Mouse (Mus musculus) heart, postnatal 0 days (tissue): ENCODE results near the gene Vars. TPM values are rescaled to one million over a fixed set of nuclear protein-coding genes. Genes with fewer than 3 reads are reported as not detected.
A peak's percentile ranks its signal among the peaks of the same experiment; 100 is the strongest.

Experiments used
- ATAC-seq: fragments of 200-750 bp; cut with Nextera tagmentation; 2 replicates; pipeline ENCODE4 v1.8.0; 2017; ENCODE audit warnings: low read depth, moderate number of reproducible peaks, moderate library complexity; ENCODE audit not compliant: insufficient read depth
- DNase-seq: peaks from one replicate; pipeline ENCODE4 v3.0.0-alpha.2; 2016; ENCODE audit warnings: low spot score
- H3K27ac ChIP-seq: fragments of 300-500 bp; sonication (generic); 2 replicates; pipeline ENCODE4 v1.5.1; 2014; ENCODE audit warnings: low read depth, mild to moderate bottlenecking
- H3K27me3 ChIP-seq: fragments of 300-500 bp; sonication (generic); 2 replicates; pipeline ENCODE4 v1.6.1; 2014; ENCODE audit warnings: low read length, mixed read lengths; ENCODE audit not compliant: control insufficient read depth, insufficient read depth
- H3K36me3 ChIP-seq: fragments of 300-500 bp; sonication (generic); replicated peaks from 2 replicates; pipeline ENCODE4 v1.6.1; 2014; ENCODE audit warnings: low read length, mixed read lengths; ENCODE audit not compliant: control insufficient read depth, insufficient read depth
- H3K4me1 ChIP-seq: fragments of 300-500 bp; sonication (generic); 2 replicates; pipeline ENCODE4 v1.6.1; 2014; ENCODE audit warnings: antibody characterized with exemption; ENCODE audit not compliant: control insufficient read depth, insufficient read depth
- H3K4me2 ChIP-seq: fragments of 300-500 bp; sonication (generic); 2 replicates; pipeline ENCODE4 v1.6.1; 2014; ENCODE audit warnings: low read depth, mild to moderate bottlenecking, low read length, moderate library complexity
- H3K4me3 ChIP-seq: fragments of 300-500 bp; sonication (generic); 2 replicates; pipeline ENCODE4 v1.5.1; 2014; ENCODE audit warnings: low read depth, low read length
- H3K9ac ChIP-seq: fragments of 300-500 bp; sonication (generic); replicated peaks from 2 replicates; pipeline ENCODE4 v1.6.1; 2014; ENCODE audit warnings: low read depth, low read length, mixed read lengths
- H3K9me3 ChIP-seq: fragments of 300-500 bp; sonication (generic); replicated peaks from 2 replicates; pipeline ENCODE4 v1.6.1; 2016; ENCODE audit warnings: low read length; ENCODE audit not compliant: control insufficient read depth
- CTCF ChIP-seq: IDR thresholded peaks from 2 replicates; pipeline ENCODE4 v1.5.1; 2016; ENCODE audit warnings: antibody characterized with exemption, control low read depth, low read depth
- EP300 ChIP-seq: IDR thresholded peaks from 2 replicates; pipeline ENCODE4 v1.6.1; 2016; ENCODE audit warnings: antibody characterized with exemption, low read depth
- WGBS: fragments of 180-500 bp; shearing (Covaris S2); extraction: QIAGEN DNeasy Blood & Tissue Kit; methylation state at CpG from one replicate; pipeline ENCODE4 v1.1.7; 2014; 5-methylcytosine and 5-hydroxymethylcytosine counted together
- polyA plus RNA-seq: library from polyadenylated mRNA; unstranded; fragments of >200 nt; fragmentation: Nextera tagmentation; extraction: Ambion mirVana; gene quantifications from 2 replicates; pipeline ENCODE4 v1.2.1, GENCODE M21; 2015
- total RNA-seq: library from RNA; depleted of rRNA; stranded (reverse); fragments of >200 nt; gene quantifications from 2 replicates; pipeline ENCODE4 v1.2.3, GENCODE M21; 2014; ENCODE audit warnings: low replicate concordance

Vars gene
- total and polyA plus RNA-seq, 2 experiments from 2014 or later: 21.7 to 61.5 TPM

- no peak overlapping the region for H3K4me2 ChIP-seq
- TF ChIP-seq CTCF (0 out of 2 replicates have a peak, but pooled peaks have one; percentile 6), EP300 (no peak)
- no peaks in the 10 kb centered on the region for H3K9me3 ChIP-seq
- peaks cover 61% of the 10 kb centered on the region for H3K36me3 ChIP-seq
- no peak overlapping the region for H3K4me3 ChIP-seq
- DNase-seq: no peak
- H3K4me1 ChIP-seq: peaks cover 4% of the 10 kb centered on the region
- no peak overlapping the region for H3K27ac ChIP-seq
- no peak overlapping the region for H3K9ac ChIP-seq
- H3K27me3 ChIP-seq: no peaks in the 10 kb centered on the region
- no peak for ATAC-seq
- 91% methylated on average over 7 of the region's 7 CpGs for WGBS
Observed at GRCm38 (mm10) chr17:35007387-35007991, 6.7 kb downstream of the Vars start.

GRCm38 (mm10) chr17:35009586-35009985, 8.8 kb downstream of the Vars start:
- Histone ChIP-seq H3K9me3 (no peaks in the 10 kb centered on the region), H3K9ac (no peak overlapping the region), H3K4me1 (no peaks in the 10 kb centered on the region), H3K4me3 (no peak overlapping the region), H3K27me3 (no peaks in the 10 kb centered on the region), H3K27ac (no peak overlapping the region), H3K4me2 (no peak overlapping the region), H3K36me3 (peaks cover 76% of the 10 kb centered on the region)
- TF ChIP-seq EP300: no peak
- no peak for TF ChIP-seq CTCF
- WGBS: 90% methylated on average over 7 of the region's 7 CpGs
- DNase-seq: no peak
- no peak for ATAC-seq

GRCm38 (mm10) chr17:35011440-35011839, 10.7 kb downstream of the Vars start:
- WGBS: 93% methylated on average over 8 of the region's 8 CpGs
- no peak overlapping the region for H3K9ac ChIP-seq
- no peak overlapping the region for H3K4me3 ChIP-seq
- DNase-seq (no peak), ATAC-seq (no peak)
- peaks cover 6% of the 10 kb centered on the region for H3K4me1 ChIP-seq
- no peaks in the 10 kb centered on the region for H3K9me3 ChIP-seq
- no peaks in the 10 kb centered on the region for H3K27me3 ChIP-seq
- no peak overlapping the region for H3K27ac ChIP-seq
- no peak for TF ChIP-seq EP300
- TF ChIP-seq CTCF: no peak
- no peak overlapping the region for H3K4me2 ChIP-seq
- peaks cover 72% of the 10 kb centered on the region for H3K36me3 ChIP-seq

- DNase-seq (no peak), ATAC-seq (no peak)
- H3K9ac ChIP-seq: no peak overlapping the region
- no peaks in the 10 kb centered on the region for H3K9me3 ChIP-seq
- TF ChIP-seq CTCF (no peak), EP300 (no peak)
- 79% methylated on average over 13 of the region's 13 CpGs for WGBS
- no peaks in the 10 kb centered on the region for H3K27me3 ChIP-seq
- H3K4me3 ChIP-seq: no peak overlapping the region
- H3K27ac ChIP-seq: no peak overlapping the region
- peaks cover 72% of the 10 kb centered on the region for H3K36me3 ChIP-seq
- H3K4me2 ChIP-seq: no peak overlapping the region
- peaks cover 11% of the 10 kb centered on the region for H3K4me1 ChIP-seq
Observed at GRCm38 (mm10) chr17:35012430-35012829, 11.6 kb downstream of the Vars start.

GRCm38 (mm10) chr17:35013221-35013620, 12.4 kb downstream of the Vars start:
- Histone ChIP-seq H3K9ac (no peak overlapping the region), H3K36me3 (peaks cover 66% of the 10 kb centered on the region), H3K9me3 (no peaks in the 10 kb centered on the region), H3K4me1 (peaks cover 11% of the 10 kb centered on the region), H3K4me2 (no peak overlapping the region), H3K27me3 (no peaks in the 10 kb centered on the region), H3K4me3 (no peak overlapping the region), H3K27ac (no peak overlapping the region)
- ATAC-seq (no peak), DNase-seq (no peak)
- TF ChIP-seq CTCF: no peak
- TF ChIP-seq EP300: no peak
- WGBS: 76% methylated on average over 6 of the region's 6 CpGs

- 88% methylated on average over 16 of the region's 16 CpGs for WGBS
- Histone ChIP-seq H3K4me2 (no peak overlapping the region), H3K36me3 (peaks cover 53% of the 10 kb centered on the region), H3K4me1 (peaks cover 11% of the 10 kb centered on the region), H3K9me3 (no peaks in the 10 kb centered on the region), H3K9ac (no peak overlapping the region), H3K27ac (no peak overlapping the region), H3K27me3 (no peaks in the 10 kb centered on the region), H3K4me3 (no peak overlapping the region)
- TF ChIP-seq EP300: no peak
- TF ChIP-seq CTCF: no peak
- DNase-seq (no peak), ATAC-seq (no peak)
Observed at GRCm38 (mm10) chr17:35015296-35015695, 14.5 kb downstream of the Vars start.
